Mouse (Mus musculus): Measurements from ENCODE around the gene Gpr176. TPM values are rescaled to one million over a fixed set of nuclear protein-coding genes. Genes with fewer than 3 reads are reported as not detected.

Gpr176 gene
- polyA plus RNA-seq, 1 experiment = 0.55 TPM

GRCm38 (mm10) chr2:118303456-118303855 is 69.8 kb downstream of the Gpr176 start:
- Histone ChIP-seq H3K27ac (ENCODE audit: insufficient read depth, low read depth, low read length) (no peak overlapping the region), H3K4me1 (ENCODE audit: control insufficient read depth, insufficient read depth, low read length) (no peaks in the 10 kb centered on the region), H3K36me3 (ENCODE audit: control insufficient read depth, insufficient read depth, low read length) (no peaks in the 10 kb centered on the region), H3K27me3 (replicated peaks; ENCODE audit: control insufficient read depth, insufficient read depth, low read length) (no peaks in the 10 kb centered on the region), H3K4me3 (ENCODE audit: insufficient read depth, low read depth, low read length) (no peak overlapping the region)
- WGBS = 74% methylated on average over 4 of the region's 4 CpGs
- TF ChIP-seq CTCF (conservative IDR thresholded peaks at IDR 0.05; ENCODE audit: insufficient read depth, insufficient read length, low read depth, low read length) (no peak), POLR2A (IDR thresholded peaks at IDR 0.05; ENCODE audit: low read depth, low read length) (no peak)
- no peak for DNase-seq

- no peak for TF ChIP-seq POLR2A (IDR thresholded peaks at IDR 0.05; ENCODE audit: low read depth, low read length)
- TF ChIP-seq CTCF (conservative IDR thresholded peaks at IDR 0.05; ENCODE audit: insufficient read depth, insufficient read length, low read depth, low read length) = no peak
- Histone ChIP-seq H3K36me3 (ENCODE audit: control insufficient read depth, insufficient read depth, low read length) (no peaks in the 10 kb centered on the region), H3K27ac (ENCODE audit: insufficient read depth, low read depth, low read length) (no peak overlapping the region), H3K4me1 (ENCODE audit: control insufficient read depth, insufficient read depth, low read length) (no peaks in the 10 kb centered on the region), H3K4me3 (ENCODE audit: insufficient read depth, low read depth, low read length) (no peak overlapping the region), H3K27me3 (replicated peaks; ENCODE audit: control insufficient read depth, insufficient read depth, low read length) (no peaks in the 10 kb centered on the region)
- 93% methylated on average over 2 of the region's 2 CpGs for WGBS
- no peak for DNase-seq
Measured at GRCm38 (mm10) chr2:118301656-118302055, 71.6 kb downstream of the Gpr176 start.

- H3K27me3 ChIP-seq (replicated peaks; ENCODE audit: control insufficient read depth, insufficient read depth, low read length) = no peaks in the 10 kb centered on the region
- H3K4me1 ChIP-seq (ENCODE audit: control insufficient read depth, insufficient read depth, low read length) = no peaks in the 10 kb centered on the region
- H3K4me3 ChIP-seq (ENCODE audit: insufficient read depth, low read depth, low read length) = no peak overlapping the region
- 69% methylated on average over 8 of the region's 8 CpGs for WGBS
- H3K27ac ChIP-seq (ENCODE audit: insufficient read depth, low read depth, low read length) = no peak overlapping the region
- DNase-seq = no peak
- H3K36me3 ChIP-seq (ENCODE audit: control insufficient read depth, insufficient read depth, low read length) = no peaks in the 10 kb centered on the region
- TF ChIP-seq CTCF (conservative IDR thresholded peaks at IDR 0.05; ENCODE audit: insufficient read depth, insufficient read length, low read depth, low read length) = no peak
- no peak for TF ChIP-seq POLR2A (IDR thresholded peaks at IDR 0.05; ENCODE audit: low read depth, low read length)
Measured at GRCm38 (mm10) chr2:118301041-118301545, 72.1 kb downstream of the Gpr176 start.

- Histone ChIP-seq H3K27me3 (replicated peaks; ENCODE audit: control insufficient read depth, insufficient read depth, low read length) (no peaks in the 10 kb centered on the region), H3K4me3 (ENCODE audit: insufficient read depth, low read depth, low read length) (no peak overlapping the region), H3K4me1 (ENCODE audit: control insufficient read depth, insufficient read depth, low read length) (no peaks in the 10 kb centered on the region), H3K27ac (ENCODE audit: insufficient read depth, low read depth, low read length) (no peak overlapping the region), H3K36me3 (ENCODE audit: control insufficient read depth, insufficient read depth, low read length) (no peaks in the 10 kb centered on the region)
- 86% methylated on average over 2 of the region's 2 CpGs for WGBS
- no peak for DNase-seq
- TF ChIP-seq CTCF (conservative IDR thresholded peaks at IDR 0.05; ENCODE audit: insufficient read depth, insufficient read length, low read depth, low read length) (no peak), POLR2A (IDR thresholded peaks at IDR 0.05; ENCODE audit: low read depth, low read length) (no peak)
Measured at GRCm38 (mm10) chr2:118299981-118300380, 73.2 kb downstream of the Gpr176 start.

DNA sequence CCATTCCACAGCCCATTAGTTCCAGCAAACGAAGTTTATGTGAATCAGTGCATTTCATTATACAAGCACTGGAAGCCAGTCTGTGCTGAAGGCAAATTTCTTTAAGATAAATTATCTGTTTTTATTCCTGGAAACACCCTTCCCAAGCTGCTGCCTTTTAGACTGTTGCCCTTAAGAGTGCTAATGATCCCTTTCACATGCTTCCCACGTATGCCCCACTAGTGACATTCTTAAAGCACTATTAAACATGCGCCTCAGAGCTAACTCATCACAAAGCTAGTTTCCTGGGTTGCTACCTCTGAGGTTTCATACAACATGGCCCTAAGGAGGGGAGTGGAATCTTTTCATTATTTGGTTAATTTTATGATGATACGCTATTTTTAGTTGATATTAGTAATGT is 74.6 kb downstream of the Gpr176 start:
- WGBS = 82% methylated on average over 4 of the region's 4 CpGs
- Histone ChIP-seq H3K27me3 (replicated peaks; ENCODE audit: control insufficient read depth, insufficient read depth, low read length) (no peaks in the 10 kb centered on the region), H3K4me1 (ENCODE audit: control insufficient read depth, insufficient read depth, low read length) (no peaks in the 10 kb centered on the region), H3K27ac (ENCODE audit: insufficient read depth, low read depth, low read length) (no peak overlapping the region), H3K4me3 (ENCODE audit: insufficient read depth, low read depth, low read length) (no peak overlapping the region), H3K36me3 (ENCODE audit: control insufficient read depth, insufficient read depth, low read length) (no peaks in the 10 kb centered on the region)
- no peak for DNase-seq
- TF ChIP-seq CTCF (conservative IDR thresholded peaks at IDR 0.05; ENCODE audit: insufficient read depth, insufficient read length, low read depth, low read length) (no peak), POLR2A (IDR thresholded peaks at IDR 0.05; ENCODE audit: low read depth, low read length) (no peak)

- no peaks in the 10 kb centered on the region for H3K27me3 ChIP-seq (replicated peaks; ENCODE audit: control insufficient read depth, insufficient read depth, low read length)
- H3K4me3 ChIP-seq (ENCODE audit: insufficient read depth, low read depth, low read length) = no peak overlapping the region
- DNase-seq = no peak
- H3K4me1 ChIP-seq (ENCODE audit: control insufficient read depth, insufficient read depth, low read length) = no peaks in the 10 kb centered on the region
- 82% methylated on average over 2 of the region's 2 CpGs for WGBS
- H3K36me3 ChIP-seq (ENCODE audit: control insufficient read depth, insufficient read depth, low read length) = no peaks in the 10 kb centered on the region
- no peak for TF ChIP-seq CTCF (conservative IDR thresholded peaks at IDR 0.05; ENCODE audit: insufficient read depth, insufficient read length, low read depth, low read length)
- TF ChIP-seq POLR2A (IDR thresholded peaks at IDR 0.05; ENCODE audit: low read depth, low read length) = no peak
- no peak overlapping the region for H3K27ac ChIP-seq (ENCODE audit: insufficient read depth, low read depth, low read length)
Measured at GRCm38 (mm10) chr2:118297966-118298365, 75.3 kb downstream of the Gpr176 start.

DNA sequence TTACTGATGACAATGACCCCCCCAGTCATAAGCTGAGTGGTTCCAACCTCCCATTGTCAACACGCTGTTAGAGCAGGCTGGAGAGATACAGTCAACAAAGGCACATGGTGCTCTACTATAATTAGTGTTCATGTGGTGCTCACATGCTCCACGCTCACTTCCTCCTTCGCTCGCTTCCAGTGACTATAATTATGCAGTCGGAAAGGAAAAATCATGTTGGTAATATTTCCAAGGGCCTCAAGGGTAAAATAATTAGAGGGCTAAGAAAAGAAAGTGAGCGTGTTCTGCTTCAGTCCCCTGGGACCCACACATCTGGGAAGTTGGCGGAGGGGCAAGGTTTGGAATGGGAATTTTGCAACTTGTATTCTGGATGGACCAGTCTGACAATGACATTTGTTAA is 77.7 kb downstream of the Gpr176 start:
- H3K27me3 ChIP-seq (replicated peaks; ENCODE audit: control insufficient read depth, insufficient read depth, low read length) = 0 out of 2 replicates have a peak, but pooled peaks cover 1% of the 10 kb centered on the region
- no peaks in the 10 kb centered on the region for H3K36me3 ChIP-seq (ENCODE audit: control insufficient read depth, insufficient read depth, low read length)
- H3K4me1 ChIP-seq (ENCODE audit: control insufficient read depth, insufficient read depth, low read length) = no peaks in the 10 kb centered on the region
- H3K4me3 ChIP-seq (ENCODE audit: insufficient read depth, low read depth, low read length) = no peak overlapping the region
- TF ChIP-seq CTCF (conservative IDR thresholded peaks at IDR 0.05; ENCODE audit: insufficient read depth, insufficient read length, low read depth, low read length) (no peak), POLR2A (IDR thresholded peaks at IDR 0.05; ENCODE audit: low read depth, low read length) (no peak)
- peak; percentile 37 for DNase-seq
- H3K27ac ChIP-seq (ENCODE audit: insufficient read depth, low read depth, low read length) = no peak overlapping the region
- WGBS = 57% methylated on average over 7 of the region's 7 CpGs
